Mouse (Mus musculus) heart, adult 2 months (tissue): ENCODE measurements around the gene Tysnd1. TPM values are rescaled to one million over a fixed set of nuclear protein-coding genes. Genes with fewer than 3 reads are reported as not detected.

Experiments used
- DNase-seq, 2 experiments: peaks; one replicate each; pipeline ENCODE4 v3.0.0; 2021
- H3K27ac ChIP-seq: fragments of 200-600 bp; 2 replicates; pipeline ENCODE4 v1.8.1; 2022
- H3K27me3 ChIP-seq: fragments of 200-500 bp; 2 replicates; pipeline ENCODE4 v1.6.1; 2012; ENCODE audit warnings: mild to moderate bottlenecking, low read length, inconsistent platforms, mixed read lengths; ENCODE audit not compliant: control insufficient read depth, insufficient read depth
- H3K36me3 ChIP-seq: fragments of 200-500 bp; 2 replicates; pipeline ENCODE4 v1.6.1; 2012; ENCODE audit warnings: low read length, inconsistent platforms; ENCODE audit not compliant: control insufficient read depth, insufficient read depth
- H3K4me1 ChIP-seq: fragments of 200-500 bp; 2 replicates; pipeline ENCODE4 v1.6.1; 2011; ENCODE audit warnings: low read length; ENCODE audit not compliant: control insufficient read depth, insufficient read depth
- H3K4me3 ChIP-seq: fragments of 200-600 bp; 2 replicates; pipeline ENCODE4 v1.8.1; 2022
- H3K79me2 ChIP-seq: fragments of 200-500 bp; replicated peaks from 2 replicates; pipeline ENCODE4 v1.6.1; 2012; ENCODE audit warnings: mild to moderate bottlenecking, inconsistent platforms, low read length, moderate library complexity, mixed read lengths; ENCODE audit not compliant: control insufficient read depth, insufficient read depth
- H3K9ac ChIP-seq: fragments of 200-500 bp; 2 replicates; pipeline ENCODE4 v1.6.1; 2012; ENCODE audit warnings: low read depth, mild to moderate bottlenecking, control low read depth, inconsistent platforms, low read length, mixed read lengths
- CTCF ChIP-seq: fragments of 200-600 bp; IDR thresholded peaks from 2 replicates; pipeline ENCODE4 v1.8.1; 2022; ENCODE audit warnings: antibody characterized with exemption, mild to moderate bottlenecking, moderate library complexity
- EP300 ChIP-seq: fragments of 200-500 bp; IDR thresholded peaks from 2 replicates; pipeline ENCODE4 v1.6.1; 2011; ENCODE audit warnings: low read depth, low read length, control low read depth; ENCODE audit not compliant: insufficient read depth
- POLR2A ChIP-seq: fragments of 200-500 bp; IDR thresholded peaks from 2 replicates; pipeline ENCODE4 v1.6.1; 2011; ENCODE audit warnings: mild to moderate bottlenecking, low read depth, low read length, control low read depth; ENCODE audit not compliant: insufficient read depth
- WGBS: fragments of 180-500 bp; shearing (Covaris S2); methylation state at CpG from one replicate; pipeline ENCODE4 v1.1.7; 2018; 5-methylcytosine and 5-hydroxymethylcytosine counted together
- intact Hi-C: fragments of 180-260 bp; cut with DNase I; formaldehyde crosslinking; loops from one replicate; pipeline ENCODE4 v1.15.1; 2025
- polyA plus RNA-seq: library from polyadenylated mRNA; depleted of rRNA; stranded (reverse); fragments of >200 nt; gene quantifications from 2 replicates; pipeline ENCODE4 v1.2.3, GENCODE M21; 2012
- total RNA-seq, 2 experiments: library from RNA; stranded (reverse); gene quantifications; 2 replicates each; pipeline ENCODE4 v1.2.3; 2021

Gene Tysnd1
- total and polyA plus RNA-seq, 3 experiments: 20.2 to 27.2 (median 22.3) TPM

DNA sequence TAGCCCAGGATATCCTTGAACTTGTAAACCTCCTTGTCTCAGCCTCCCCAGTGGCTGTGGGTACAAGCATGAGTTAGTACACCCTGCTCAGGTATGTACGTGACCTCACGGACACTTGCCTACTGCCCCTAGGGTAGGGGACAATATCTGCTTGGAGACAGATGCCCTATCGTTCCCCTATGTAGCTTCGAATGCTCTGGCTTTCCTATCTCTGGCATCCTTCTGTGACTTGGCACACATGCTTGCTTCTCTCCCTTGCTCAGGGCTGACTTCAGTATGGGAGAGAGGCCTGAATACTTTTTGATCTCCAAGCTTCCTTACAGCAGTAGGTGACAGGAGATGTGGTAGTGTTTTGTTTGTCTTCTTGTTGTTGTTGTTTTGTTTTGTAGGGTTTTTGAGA is 18.8 kb downstream of the Tysnd1 start:
- no peak for TF ChIP-seq CTCF
- no peak for TF ChIP-seq POLR2A
- Histone ChIP-seq H3K27ac (no peak overlapping the region; the same call in 1 of the 2 replicates), H3K27me3 (no peaks in the 10 kb centered on the region), H3K4me3 (no peak overlapping the region), H3K36me3 (no peaks in the 10 kb centered on the region), H3K79me2 (no peaks in the 10 kb centered on the region), H3K9ac (no peak overlapping the region), H3K4me1 (peaks cover 3% of the 10 kb centered on the region)
- WGBS: 80% methylated on average over 4 of the region's 4 CpGs
- intact Hi-C loops: no loop called here
- no peak for DNase-seq

DNA sequence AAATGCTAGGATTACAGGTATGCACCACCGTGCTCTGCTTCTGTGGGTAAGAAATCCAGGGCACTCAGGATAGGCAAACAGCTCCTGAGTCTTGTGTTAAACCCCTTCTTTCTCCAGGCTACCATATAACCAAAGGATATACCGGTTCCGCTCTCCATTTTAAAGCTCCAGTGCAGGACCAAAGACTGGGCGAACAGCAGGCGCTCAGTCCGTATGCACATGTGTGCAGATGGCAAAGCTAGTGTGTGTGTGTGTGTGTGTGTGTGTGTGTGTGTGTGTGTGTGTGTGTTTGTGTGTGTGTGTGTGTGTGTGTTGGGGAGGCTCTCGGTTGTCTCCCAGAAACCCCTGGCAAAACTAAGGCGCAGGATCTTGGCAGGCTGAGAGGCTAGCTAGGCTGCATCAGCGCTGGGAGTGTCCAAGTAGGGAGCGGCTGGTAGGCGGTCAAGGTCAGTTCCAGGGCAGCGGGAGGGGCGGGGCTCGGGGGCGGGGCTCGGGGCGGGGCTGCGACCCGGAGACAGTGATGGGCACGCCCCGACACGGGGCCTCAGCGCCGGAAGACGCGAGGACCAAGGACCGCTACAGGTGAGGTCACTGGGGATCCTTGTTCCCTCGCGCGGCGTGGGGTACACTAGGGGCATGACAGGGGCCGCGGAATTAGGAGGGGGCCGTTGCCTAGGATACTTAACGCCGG is 19.6 kb downstream of the Tysnd1 start, which contains the start of gene Aifm2:
Aifm2 (plus strand) TSS at position 493 of the 691 bp plus-strand sequence.
- intact Hi-C loops: loop anchor here (1.0 kb wide), 1 partner anchor 35 kb away; the partner anchor contains the start of gene Sar1a
- peak within 1 kb of the TSS; percentile 77 for H3K4me3 ChIP-seq
- no peaks in the 10 kb centered on the region for H3K79me2 ChIP-seq
- H3K36me3 ChIP-seq: no peaks in the 10 kb centered on the region
- peak; percentile 75 to 85 for DNase-seq
- WGBS: 14% methylated on average over 29 of the region's 36 CpGs
- peak; percentile 62; the same call in 1 of the 2 replicates for TF ChIP-seq POLR2A
- TF ChIP-seq CTCF: no peak
- no peak for TF ChIP-seq EP300
- H3K27me3 ChIP-seq: no peaks in the 10 kb centered on the region
- peaks cover 3% of the 10 kb centered on the region for H3K4me1 ChIP-seq
- H3K9ac ChIP-seq: peak within 1 kb of the TSS; percentile 84
- peak within 1 kb of the TSS; percentile 81 for H3K27ac ChIP-seq

DNA sequence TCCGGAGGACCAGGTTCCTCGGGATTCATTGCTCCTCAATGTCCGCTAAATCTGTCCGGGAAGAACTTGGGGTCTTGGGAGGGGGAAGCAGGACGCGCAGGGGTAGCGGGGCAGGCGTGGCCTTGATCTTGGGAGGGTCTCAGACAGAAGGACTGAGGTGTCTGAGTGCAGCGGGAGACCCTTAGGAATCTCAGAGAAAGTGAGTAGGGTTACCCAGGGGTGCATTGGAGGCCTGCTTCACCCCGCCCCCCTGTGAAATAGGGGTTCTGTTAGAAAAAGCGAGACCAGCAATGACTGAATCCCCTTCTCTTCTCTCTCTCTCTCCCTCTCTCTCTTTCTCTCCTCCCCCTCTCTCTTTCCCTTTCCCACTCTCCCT is 20.1 kb downstream of the Tysnd1 start:
- no peaks in the 10 kb centered on the region for H3K27me3 ChIP-seq
- TF ChIP-seq EP300 (no peak), CTCF (no peak), POLR2A (no peak)
- no peaks in the 10 kb centered on the region for H3K79me2 ChIP-seq
- peak overlapping the region; percentile 77 for H3K4me3 ChIP-seq
- H3K36me3 ChIP-seq: no peaks in the 10 kb centered on the region
- WGBS: 5% methylated on average over 11 of the region's 11 CpGs
- intact Hi-C loops: loop anchor here (1.0 kb wide), 1 partner anchor 35 kb away; the partner anchor contains the start of gene Sar1a
- DNase-seq: no peak
- H3K9ac ChIP-seq: peak overlapping the region; percentile 84
- H3K4me1 ChIP-seq: peaks cover 3% of the 10 kb centered on the region
- peak overlapping the region; percentile 81 for H3K27ac ChIP-seq

DNA sequence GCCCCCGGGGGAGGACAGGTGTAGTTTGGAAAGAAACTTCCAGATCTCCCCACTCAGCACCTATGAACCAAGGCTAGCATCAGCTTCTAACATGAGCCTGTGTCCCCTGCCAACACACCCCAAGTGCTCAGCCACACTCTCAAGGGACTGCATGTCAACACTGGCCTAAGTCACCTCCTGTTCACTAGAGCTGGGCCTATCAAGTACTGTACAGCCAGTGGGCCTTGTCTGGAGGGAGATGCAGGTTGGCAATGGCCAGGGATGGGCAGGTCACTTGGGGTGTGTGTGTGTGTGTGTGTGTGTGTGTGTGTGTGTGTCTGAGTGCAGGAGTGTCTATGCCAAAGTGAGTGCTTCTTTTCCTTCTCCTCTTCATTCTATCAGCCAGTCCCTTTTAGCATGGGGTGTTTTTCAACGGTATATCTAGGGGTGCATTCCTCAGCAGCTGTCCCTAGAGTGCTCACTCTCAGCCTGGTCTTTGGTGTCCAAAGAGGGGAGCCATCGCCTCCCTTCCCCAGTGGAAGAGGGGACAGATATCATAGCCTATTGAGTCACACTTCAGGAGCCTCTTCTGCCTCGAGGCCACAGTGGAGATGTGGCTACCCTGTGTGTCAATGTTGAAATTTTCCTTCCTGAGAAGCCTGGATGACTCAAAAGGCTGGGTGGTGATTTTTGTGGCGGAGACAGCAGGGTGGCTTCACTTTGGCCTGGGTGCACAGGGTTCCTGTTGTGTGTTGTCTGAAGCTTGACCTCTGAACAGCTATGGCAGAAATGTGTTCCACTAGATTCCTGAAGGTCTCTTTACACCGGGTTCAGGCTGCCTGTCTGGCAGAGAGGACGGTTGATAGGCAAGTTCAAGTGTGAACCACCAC is 20.9 kb downstream of the Tysnd1 start:
- Histone ChIP-seq H3K4me3 (peak overlapping the region; percentile 77; the same call in 1 of the 2 replicates), H3K9ac (peak overlapping the region; percentile 40; the same call in 1 of the 2 replicates), H3K79me2 (no peaks in the 10 kb centered on the region), H3K27ac (peak overlapping the region; percentile 81; the same call in 1 of the 2 replicates), H3K27me3 (no peaks in the 10 kb centered on the region), H3K4me1 (peaks cover 3% of the 10 kb centered on the region), H3K36me3 (no peaks in the 10 kb centered on the region)
- TF ChIP-seq POLR2A: no peak
- TF ChIP-seq CTCF: no peak
- no peak for TF ChIP-seq EP300
- intact Hi-C loops: loop anchor here (1.0 kb wide), 1 partner anchor 36 kb away; the partner anchor contains the start of gene Sar1a
- DNase-seq: peak in 1 of 2 experiments; percentile 30
- 60% methylated on average over 7 of the region's 7 CpGs for WGBS

DNA sequence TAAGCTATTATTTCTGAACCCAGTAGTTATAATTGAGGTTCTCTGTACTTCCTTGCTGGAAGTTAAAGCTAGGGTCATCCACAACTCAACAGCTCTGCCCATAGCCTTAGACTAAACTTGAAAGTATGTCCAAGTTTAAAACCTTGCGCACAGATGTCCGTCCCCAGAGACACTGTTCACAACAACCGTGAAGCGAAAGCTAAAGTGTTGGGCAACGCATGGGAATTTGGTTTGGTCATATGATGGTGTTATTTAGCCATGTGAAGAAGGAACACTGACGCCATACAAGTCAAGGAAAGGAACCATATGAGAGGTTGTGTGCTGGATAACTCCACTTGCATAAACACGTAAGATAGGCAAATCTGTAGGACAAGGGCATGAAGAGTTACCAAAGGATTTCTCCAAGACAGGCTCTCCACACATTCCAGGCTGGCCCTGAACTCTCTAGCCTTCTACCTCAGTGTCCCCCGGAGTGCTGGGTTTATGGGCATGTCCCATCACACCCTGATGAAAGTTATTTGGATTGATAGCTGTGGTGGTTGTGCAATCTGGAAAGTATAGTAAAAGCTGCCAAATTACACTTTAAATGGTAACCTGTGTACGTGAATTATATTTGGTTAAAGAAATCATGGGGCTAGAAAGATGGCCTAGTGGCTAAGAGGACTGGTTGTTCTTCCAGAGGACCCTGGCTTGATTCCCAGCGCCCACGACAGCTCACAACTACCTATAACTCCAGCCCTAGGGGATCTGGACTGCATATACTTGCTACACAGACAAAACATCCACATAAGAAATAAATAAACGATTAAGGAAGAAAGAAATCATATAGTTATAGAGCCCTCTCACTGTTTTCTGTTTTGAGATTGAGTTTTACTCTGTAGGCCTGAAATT is 22.3 kb downstream of the Tysnd1 start:
- intact Hi-C loops: no loop called here
- 83% methylated on average over 12 of the region's 12 CpGs for WGBS
- no peak overlapping the region for H3K27ac ChIP-seq

More for the DNA sequence above, 22.3 kb downstream of the Tysnd1 start:
- TF ChIP-seq CTCF (no peak), EP300 (no peak), POLR2A (no peak)
- Histone ChIP-seq H3K4me1 (peaks cover 3% of the 10 kb centered on the region), H3K36me3 (no peaks in the 10 kb centered on the region), H3K9ac (no peak overlapping the region), H3K79me2 (no peaks in the 10 kb centered on the region), H3K4me3 (no peak overlapping the region), H3K27me3 (no peaks in the 10 kb centered on the region)
- DNase-seq: no peak
